Mouse (Mus musculus) gastrocnemius, adult 18-20 months (tissue): ENCODE results near the gene Zfp768. TPM values are rescaled to one million over a fixed set of nuclear protein-coding genes. Genes with fewer than 3 reads are reported as not detected.
"Not testable (repeated sequence)": the region's sequence is repeated elsewhere in the genome, so short reads cannot be mapped to it uniquely, and the experiment has no call there.

ENCODE experiments used
- DNase-seq: peaks from one replicate; pipeline ENCODE4 v3.0.0; 2021; ENCODE audit warnings: low spot score
- long read RNA-seq, 2 experiments: library from polyadenylated mRNA; stranded (forward); transcript quantifications; one replicate each; pipeline ENCODE4 v2.0.0; 2021
- total RNA-seq, 2 experiments: library from RNA; stranded (reverse); gene quantifications; 2 replicates each; pipeline ENCODE4 v1.2.3; 2021

Zfp768 gene
- 10 to 100 TPM; 36.4 to 41.6 TPM for total RNA-seq
- long read RNA-seq, experiment 1, transcript Zfp768-201 (2 exons, 2,356 nt): major isoform, 65 of 74 reads
- long read RNA-seq, experiment 1, partial matches to known transcripts: 0 of 74 reads
- long read RNA-seq, experiment 1, other reads (novel, unspliced or antisense): 9 of 74 reads
- long read RNA-seq, experiment 2, transcript Zfp768-201 (2 exons, 2,356 nt): major isoform, 31 of 49 reads
- long read RNA-seq, experiment 2, partial matches to known transcripts: 0 of 49 reads
- long read RNA-seq, experiment 2, other reads (novel, unspliced or antisense): 18 of 49 reads

- peak; percentile 94 for DNase-seq
Observed at GRCm38 (mm10) chr7:127345512-127346325, at the start of gene Zfp768. Zfp768 (minus strand) TSS chr7:127345589.

GRCm38 (mm10) chr7:127393944-127394333 is 48.5 kb upstream of the Zfp768 start:
- no peak for DNase-seq

- peak; percentile 99 for DNase-seq
Observed at GRCm38 (mm10) chr7:127393157-127393943, 48.0 kb upstream of the Zfp768 start, which contains the start of gene E430018J23Rik. E430018J23Rik (minus strand) TSS chr7:127393629.

- no peak for DNase-seq
Observed at GRCm38 (mm10) chr7:127392251-127392824, 46.9 kb upstream of the Zfp768 start.

- no peak for DNase-seq
Observed at GRCm38 (mm10) chr7:127391538-127391937, 46.1 kb upstream of the Zfp768 start.

GRCm38 (mm10) chr7:127390306-127390705 is 44.9 kb upstream of the Zfp768 start:
- DNase-seq: no peak

- DNase-seq: not testable (repeated sequence)
Observed at GRCm38 (mm10) chr7:127388201-127388600, 42.8 kb upstream of the Zfp768 start.

GRCm38 (mm10) chr7:127386641-127387392 is 41.4 kb upstream of the Zfp768 start, which contains the start of gene 9130019O22Rik:
9130019O22Rik (minus strand) TSS chr7:127387166.
- DNase-seq: peak; percentile 95

- not testable (repeated sequence) for DNase-seq
Observed at GRCm38 (mm10) chr7:127385560-127385959, 40.2 kb upstream of the Zfp768 start.

GRCm38 (mm10) chr7:127378310-127378921 is 33.0 kb upstream of the Zfp768 start:
- no peak for DNase-seq

GRCm38 (mm10) chr7:127375271-127376245 is 30.2 kb upstream of the Zfp768 start, which contains the start of gene Zfp747:
Zfp747 (minus strand) TSS chr7:127376050.
- DNase-seq: peak; percentile 96

- DNase-seq: not testable (repeated sequence)
Observed at GRCm38 (mm10) chr7:127371870-127372269, 26.5 kb upstream of the Zfp768 start.

GRCm38 (mm10) chr7:127371213-127371612 is 25.8 kb upstream of the Zfp768 start:
- no peak for DNase-seq

GRCm38 (mm10) chr7:127366249-127366648 is 20.9 kb upstream of the Zfp768 start:
- DNase-seq: no peak

- peak; percentile 34 for DNase-seq
Observed at GRCm38 (mm10) chr7:127364166-127364565, 18.8 kb upstream of the Zfp768 start.

GRCm38 (mm10) chr7:127363475-127363921 is 18.1 kb upstream of the Zfp768 start:
- no peak for DNase-seq

GRCm38 (mm10) chr7:127362418-127362817 is 17.0 kb upstream of the Zfp768 start:
- DNase-seq: peak; percentile 31

GRCm38 (mm10) chr7:127361449-127361848 is 16.1 kb upstream of the Zfp768 start:
- no peak for DNase-seq

GRCm38 (mm10) chr7:127360265-127360664 is 14.9 kb upstream of the Zfp768 start:
- DNase-seq: no peak
